Mouse (Mus musculus): ENCODE data around the gene Gnb1l.

DNA sequence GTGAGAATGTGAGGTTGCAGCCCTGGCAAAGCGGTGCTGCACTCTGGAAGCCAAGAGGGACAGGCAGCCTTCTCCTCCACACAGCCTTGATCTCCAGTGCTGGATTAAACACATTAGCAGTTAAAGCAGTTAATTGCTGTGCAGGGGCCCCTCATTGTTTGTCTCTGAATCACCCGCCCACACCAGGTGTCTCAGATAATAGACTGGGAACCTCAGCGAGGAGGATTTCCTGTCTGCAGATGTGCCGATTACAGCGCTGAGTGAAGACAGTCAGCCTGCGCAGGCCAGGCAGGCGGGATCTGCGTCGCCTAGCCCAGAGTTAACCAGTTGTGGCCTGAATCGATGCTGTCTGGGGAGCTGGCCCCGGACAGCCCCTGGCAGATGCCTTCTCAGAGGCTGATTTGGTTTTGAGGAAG, 38.5 kb upstream of the Gnb1l start:
- TF ChIP-seq MAFK (IDR thresholded peaks at IDR 0.05; ENCODE audit: insufficient read depth, low read depth, low read length) (no peak), ZNF384 (IDR thresholded peaks at IDR 0.05; ENCODE audit: low read depth, low read length) (no peak)
